Mouse (Mus musculus): Measurements from ENCODE around the gene Col4a4.

The Col4a4 gene

GRCm38 (mm10) chr1:82577915-82578314 is 8.7 kb downstream of the Col4a4 start:
- CTCF ChIA-PET: no interaction called here

GRCm38 (mm10) chr1:82577339-82577738 is 9.3 kb downstream of the Col4a4 start:
- CTCF ChIA-PET: no interaction called here

GRCm38 (mm10) chr1:82576182-82576581 is 10.5 kb downstream of the Col4a4 start:
- CTCF ChIA-PET: no interaction called here

GRCm38 (mm10) chr1:82575681-82576080 is 11.0 kb downstream of the Col4a4 start:
- CTCF ChIA-PET: no interaction called here

- CTCF ChIA-PET: no interaction called here
Observed at GRCm38 (mm10) chr1:82571758-82572157, 14.9 kb downstream of the Col4a4 start.

GRCm38 (mm10) chr1:82569405-82569804 is 17.2 kb downstream of the Col4a4 start:
- CTCF ChIA-PET: no interaction called here

- CTCF ChIA-PET: no interaction called here
Observed at GRCm38 (mm10) chr1:82560223-82560622, 26.4 kb downstream of the Col4a4 start.

- CTCF ChIA-PET: no interaction called here
Observed at GRCm38 (mm10) chr1:82554889-82555288, 31.8 kb downstream of the Col4a4 start.

- CTCF ChIA-PET: no interaction called here
Observed at GRCm38 (mm10) chr1:82554443-82554850, 32.2 kb downstream of the Col4a4 start.

- CTCF ChIA-PET: no interaction called here
Observed at GRCm38 (mm10) chr1:82545199-82545960, 41.3 kb downstream of the Col4a4 start.

GRCm38 (mm10) chr1:82544419-82545185 is 42.0 kb downstream of the Col4a4 start:
- CTCF ChIA-PET: no interaction called here

GRCm38 (mm10) chr1:82543934-82544333 is 42.7 kb downstream of the Col4a4 start:
- CTCF ChIA-PET: no interaction called here

- CTCF ChIA-PET: no interaction called here
Observed at GRCm38 (mm10) chr1:82540056-82540455, 46.6 kb downstream of the Col4a4 start.

GRCm38 (mm10) chr1:82537848-82538247 is 48.8 kb downstream of the Col4a4 start:
- CTCF ChIA-PET: no interaction called here

GRCm38 (mm10) chr1:82536515-82537174 is 50.0 kb downstream of the Col4a4 start:
- CTCF ChIA-PET: interaction anchor here (0.5 kb wide), 1 partner anchor 1789 kb away, joined by 4 read pairs; no protein-coding TSS in a partner anchor

GRCm38 (mm10) chr1:82527931-82528330 is 58.7 kb downstream of the Col4a4 start:
- CTCF ChIA-PET: no interaction called here

GRCm38 (mm10) chr1:82491954-82492353 is 94.7 kb downstream of the Col4a4 start:
- CTCF ChIA-PET: no interaction called here

GRCm38 (mm10) chr1:82486371-82486770 is 100.3 kb downstream of the Col4a4 start:
- CTCF ChIA-PET: no interaction called here

- CTCF ChIA-PET: no interaction called here
Observed at GRCm38 (mm10) chr1:82482371-82482770, 104.3 kb downstream of the Col4a4 start.

GRCm38 (mm10) chr1:82479696-82480487 is 106.8 kb downstream of the Col4a4 start:
- CTCF ChIA-PET: no interaction called here

GRCm38 (mm10) chr1:82476746-82477145 is 109.9 kb downstream of the Col4a4 start:
- CTCF ChIA-PET: no interaction called here

- CTCF ChIA-PET: no interaction called here
Observed at GRCm38 (mm10) chr1:82476256-82476655, 110.4 kb downstream of the Col4a4 start.
